Mouse (Mus musculus): ENCODE data around the gene Naa16. TPM values are rescaled to one million over a fixed set of nuclear protein-coding genes. Genes with fewer than 3 reads are reported as not detected.
A peak's percentile ranks its signal among the peaks of the same experiment; 100 is the strongest.
"Not testable (repeated sequence)": the region's sequence is repeated elsewhere in the genome, so short reads cannot be mapped to it uniquely, and the experiment has no call there.

Naa16 gene
- 18.7 TPM for polyA plus RNA-seq (2021)

DNA sequence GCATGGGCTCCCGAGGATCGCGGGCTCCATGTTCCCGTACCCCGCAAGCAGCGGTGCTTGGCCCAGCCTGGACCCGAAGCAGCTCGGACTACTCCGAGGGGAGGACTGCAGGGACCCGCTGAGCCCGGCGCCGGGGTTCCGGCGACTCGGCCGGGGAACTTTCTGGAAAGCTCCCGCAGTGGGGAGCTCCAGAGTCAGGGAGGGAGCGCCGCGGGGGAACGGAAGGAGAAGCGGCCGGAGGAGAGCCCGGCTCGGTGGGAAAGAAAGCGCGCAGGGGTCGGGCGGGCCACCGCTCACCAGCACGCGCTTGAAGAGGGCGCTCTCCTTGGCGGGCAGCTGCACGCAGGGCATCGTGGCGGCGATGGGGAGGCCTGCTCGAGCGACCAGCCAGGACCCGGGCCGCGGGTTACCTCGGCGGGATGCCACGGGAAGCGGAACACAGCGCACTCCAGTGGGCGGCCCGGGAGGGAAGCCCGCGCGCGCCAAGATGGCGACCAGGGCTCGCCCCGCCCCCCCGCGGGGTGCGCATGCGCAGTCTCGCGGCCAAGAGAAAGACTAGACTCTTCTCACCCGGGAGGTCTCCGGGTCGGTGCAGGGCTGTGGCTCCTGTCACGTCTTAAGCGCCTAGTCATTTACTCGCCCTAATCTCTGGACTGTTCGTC is at the start of gene Naa16:
Gene Naa16, minus strand, starts transcription at position 514 of the 662 bp plus-strand sequence.
- CTCF ChIA-PET = interaction anchor here (1.0 to 1.3 kb wide), 4 partner anchors 10 to 197 kb away, joined by 3 to 4 read pairs (median 3); partner anchors contain the start of gene Sugt1
- ATAC-seq = peak; percentile 97
- peak; percentile 97 for TF ChIP-seq CTCF (IDR thresholded peaks at IDR 0.05)
- in situ Hi-C loops (cut with MboI; ENCODE audit: low pct_unique_long_range_greater_than_20kb) = loop anchor here (10.0 kb wide), 2 partner anchors 194 to 344 kb away; partner anchors contain the start of gene Sugt1
- POLR2A ChIA-PET = interaction anchor here (1.2 to 1.4 kb wide), 2 partner anchors 9 to 17 kb away, joined by 4 to 5 read pairs; no protein-coding TSS in a partner anchor
- DNase-seq (ENCODE audit: low read depth, low spot score) = peak; percentile 49
- H3K27me3 ChIP-seq = no peaks in the 10 kb centered on the region

DNA sequence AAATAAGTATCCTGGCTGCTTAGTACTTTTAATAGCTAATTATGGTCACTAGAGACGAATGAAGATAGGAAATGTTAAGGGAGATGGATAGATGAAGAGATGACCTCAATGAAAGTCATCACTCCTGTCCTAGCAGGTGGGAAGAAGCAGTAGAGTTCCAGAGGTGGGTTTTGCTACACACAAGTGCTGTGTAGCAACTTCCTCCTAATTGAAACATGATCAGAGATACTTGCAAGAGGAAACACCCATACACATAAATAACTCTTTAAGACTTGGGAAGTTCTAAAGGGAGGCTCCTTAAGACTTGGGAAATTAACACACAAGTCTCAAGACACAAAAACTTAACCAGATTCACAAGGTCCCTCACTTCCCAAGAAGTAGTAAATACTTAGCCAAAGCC is 43.5 kb upstream of the Naa16 start:
- TF ChIP-seq CTCF (IDR thresholded peaks at IDR 0.05) = no peak
- DNase-seq (ENCODE audit: low read depth, low spot score) = no peak
- in situ Hi-C loops (cut with MboI; ENCODE audit: low pct_unique_long_range_greater_than_20kb) = no loop called here

DNA sequence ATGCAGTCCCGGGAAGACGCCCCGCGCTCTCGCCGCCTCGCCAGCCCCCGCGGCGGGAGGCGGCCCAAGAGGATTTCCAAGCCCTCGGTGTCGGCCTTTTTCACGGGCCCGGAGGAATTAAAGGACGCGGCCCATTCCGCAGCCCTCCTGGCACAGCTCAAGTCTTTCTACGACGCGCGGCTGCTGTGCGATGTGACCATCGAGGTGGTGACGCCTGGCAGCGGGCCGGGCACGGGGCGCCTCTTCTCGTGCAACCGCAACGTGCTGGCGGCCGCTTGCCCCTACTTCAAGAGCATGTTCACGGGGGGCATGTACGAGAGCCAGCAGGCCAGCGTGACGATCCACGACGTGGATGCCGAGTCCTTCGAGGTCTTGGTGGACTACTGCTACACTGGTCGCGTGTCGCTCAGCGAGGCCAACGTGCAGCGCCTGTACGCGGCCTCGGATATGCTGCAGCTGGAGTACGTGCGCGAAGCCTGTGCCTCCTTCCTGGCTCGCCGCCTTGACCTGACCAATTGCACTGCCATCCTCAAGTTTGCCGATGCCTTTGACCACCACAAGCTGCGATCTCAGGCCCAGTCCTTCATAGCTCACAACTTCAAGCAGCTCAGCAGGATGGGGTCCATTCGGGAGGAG is 36.3 kb upstream of the Naa16 start:
- DNase-seq (ENCODE audit: low read depth, low spot score); CTCF ChIA-PET; in situ Hi-C loops (cut with MboI; ENCODE audit: low pct_unique_long_range_greater_than_20kb); H3K27me3 ChIP-seq: not testable (repeated sequence)
- peak; percentile 5 for ATAC-seq
- POLR2A ChIA-PET = interaction anchor here (1.0 kb wide), 1 partner anchor 24 kb away, joined by 3 read pairs; no protein-coding TSS in a partner anchor

More for the DNA sequence above, 43.5 kb upstream of the Naa16 start:
- ChIA-PET CTCF (interaction anchor here (1.6 kb wide), 1 partner anchor 16 kb away, joined by 3 read pairs; no protein-coding TSS in a partner anchor), POLR2A (no interaction called here)
- no peaks in the 10 kb centered on the region for H3K27me3 ChIP-seq
- no peak for ATAC-seq

DNA sequence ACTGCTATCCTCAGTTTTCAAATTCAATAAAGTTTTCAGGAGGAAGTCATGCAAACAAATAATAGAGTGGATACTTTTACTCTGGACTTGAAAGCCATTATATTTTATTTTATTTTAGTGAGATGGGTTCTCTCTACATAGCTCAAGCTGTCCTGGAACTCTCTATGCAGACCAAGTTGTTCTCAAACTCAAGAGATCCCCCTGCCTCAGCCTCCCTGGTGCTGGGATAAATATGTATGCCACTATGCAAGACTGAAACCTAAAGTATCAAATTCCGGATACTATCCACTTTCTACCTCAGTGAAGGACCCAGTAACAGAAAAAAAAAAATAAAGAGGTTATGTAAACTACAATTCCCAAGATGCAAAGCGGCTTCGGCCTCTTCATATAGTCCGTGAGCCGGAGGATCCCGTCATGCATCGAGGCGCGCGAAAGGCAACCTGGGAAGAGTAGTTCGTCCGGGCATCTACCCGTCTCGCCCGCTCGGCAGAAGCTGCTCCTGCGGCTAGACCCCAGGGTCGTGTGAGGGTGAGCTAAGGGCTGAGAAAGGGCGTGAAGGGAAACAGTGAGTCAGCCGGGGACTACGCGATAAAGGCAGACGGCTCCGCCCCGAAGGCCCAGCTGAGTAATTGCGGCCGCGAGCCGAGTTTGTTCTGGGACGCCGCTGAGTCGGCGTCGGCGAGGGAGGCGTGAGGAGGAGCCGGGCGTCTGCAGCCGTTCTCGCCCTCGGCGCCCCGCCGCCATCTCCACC is 35.6 kb upstream of the Naa16 start, which contains the start of gene Kbtbd7:
Gene Kbtbd7, plus strand, starts transcription at position 533 of the 751 bp plus-strand sequence.
- CTCF ChIA-PET = no interaction called here
- in situ Hi-C loops (cut with MboI; ENCODE audit: low pct_unique_long_range_greater_than_20kb) = no loop called here
- no peak for TF ChIP-seq CTCF (IDR thresholded peaks at IDR 0.05)
- ATAC-seq = peak; percentile 100
- POLR2A ChIA-PET = interaction anchor here (1.0 kb wide), 1 partner anchor 25 kb away, joined by 3 read pairs; no protein-coding TSS in a partner anchor
- H3K27me3 ChIP-seq = no peaks in the 10 kb centered on the region
- peak; percentile 93 for DNase-seq (ENCODE audit: low read depth, low spot score)

DNA sequence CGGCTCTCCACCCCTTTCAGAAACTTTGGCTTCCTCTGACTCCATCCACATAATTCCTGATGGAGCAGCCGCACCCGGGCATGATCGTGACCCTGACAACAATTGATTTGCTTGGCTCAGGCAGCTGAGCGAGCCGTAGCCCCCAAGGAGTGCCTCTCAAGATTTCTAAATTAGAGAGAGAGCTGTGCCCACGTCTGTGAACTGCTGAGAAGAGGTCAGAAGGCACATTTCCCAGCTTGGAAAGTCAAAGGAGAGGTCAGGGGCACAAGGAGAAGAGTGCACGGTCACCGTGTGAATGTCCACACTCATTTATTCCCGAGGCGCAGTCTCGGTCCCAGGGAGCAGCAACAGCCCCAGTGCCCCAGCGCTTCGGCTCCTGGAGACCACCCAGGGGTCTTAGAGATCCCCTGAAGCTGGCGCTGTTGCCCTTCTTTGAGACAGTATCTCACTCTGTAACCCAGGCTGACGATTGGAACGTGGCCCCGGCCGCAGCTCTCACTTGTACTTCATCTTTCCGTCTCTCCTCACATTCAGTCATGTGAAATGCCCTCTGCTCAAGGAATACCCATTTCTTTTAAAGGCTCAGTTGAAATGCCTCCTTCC is 29.6 kb upstream of the Naa16 start:
- ChIA-PET CTCF (interaction anchor here (1.8 kb wide), 1 partner anchor 19 kb away, joined by 4 read pairs; no protein-coding TSS in a partner anchor), POLR2A (no interaction called here)
- ATAC-seq (no peak), DNase-seq (ENCODE audit: low read depth, low spot score) (no peak)
- in situ Hi-C loops (cut with MboI; ENCODE audit: low pct_unique_long_range_greater_than_20kb) = loop anchor here (25.0 kb wide), 1 partner anchor 792 kb away; no protein-coding TSS in a partner anchor
- no peak for TF ChIP-seq CTCF (IDR thresholded peaks at IDR 0.05)
- H3K27me3 ChIP-seq = no peaks in the 10 kb centered on the region

DNA sequence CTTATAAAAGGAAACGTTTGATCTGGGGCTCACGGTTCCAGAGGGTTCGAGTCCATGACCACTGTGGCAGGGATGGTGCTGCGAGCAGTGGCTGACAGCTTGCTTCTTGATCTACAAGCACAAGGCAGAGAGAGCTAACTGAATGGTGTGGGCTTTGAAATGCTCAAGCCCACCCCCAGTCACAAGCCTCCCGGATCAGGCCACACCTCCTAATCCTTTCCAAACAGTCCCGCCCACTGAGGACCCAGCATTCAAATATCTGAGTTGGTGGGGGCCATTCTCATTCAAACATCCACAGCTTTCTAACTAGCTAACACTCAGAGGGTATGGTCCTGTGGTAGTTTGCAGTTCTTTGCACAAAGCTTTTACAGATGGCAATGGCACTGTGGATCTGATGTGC is 22.5 kb upstream of the Naa16 start:
- ChIA-PET POLR2A (no interaction called here), CTCF (no interaction called here)
- no peak for TF ChIP-seq CTCF (IDR thresholded peaks at IDR 0.05)

DNA sequence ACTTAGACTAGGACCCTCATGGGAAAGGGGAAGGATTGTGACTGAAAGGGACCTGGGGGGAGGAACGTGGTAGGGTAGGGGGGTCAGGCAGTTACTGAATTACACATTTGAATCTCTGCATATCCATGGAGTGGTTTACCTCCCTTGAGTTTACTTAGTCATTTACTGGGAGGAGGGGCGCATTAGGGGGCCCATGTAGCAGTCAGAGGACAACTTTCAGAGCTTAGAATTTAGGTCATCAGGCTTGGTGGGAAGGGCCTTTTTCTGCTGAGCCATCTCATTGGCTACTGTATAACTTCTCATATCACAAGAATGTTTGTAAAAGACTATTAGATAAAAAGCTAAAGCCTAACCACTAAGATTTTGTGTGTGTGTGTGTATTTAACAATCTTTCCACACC is 20.1 kb upstream of the Naa16 start:
- in situ Hi-C loops (cut with MboI; ENCODE audit: low pct_unique_long_range_greater_than_20kb) = loop anchor here (25.0 kb wide), 1 partner anchor 802 kb away; no protein-coding TSS in a partner anchor
- no peak for ATAC-seq

More for the DNA sequence above, 22.5 kb upstream of the Naa16 start:
- H3K27me3 ChIP-seq = no peaks in the 10 kb centered on the region
- DNase-seq (ENCODE audit: low read depth, low spot score) (no peak), ATAC-seq (no peak)
- in situ Hi-C loops (cut with MboI; ENCODE audit: low pct_unique_long_range_greater_than_20kb) = loop anchor here (25.0 kb wide), 1 partner anchor 799 kb away; no protein-coding TSS in a partner anchor

DNA sequence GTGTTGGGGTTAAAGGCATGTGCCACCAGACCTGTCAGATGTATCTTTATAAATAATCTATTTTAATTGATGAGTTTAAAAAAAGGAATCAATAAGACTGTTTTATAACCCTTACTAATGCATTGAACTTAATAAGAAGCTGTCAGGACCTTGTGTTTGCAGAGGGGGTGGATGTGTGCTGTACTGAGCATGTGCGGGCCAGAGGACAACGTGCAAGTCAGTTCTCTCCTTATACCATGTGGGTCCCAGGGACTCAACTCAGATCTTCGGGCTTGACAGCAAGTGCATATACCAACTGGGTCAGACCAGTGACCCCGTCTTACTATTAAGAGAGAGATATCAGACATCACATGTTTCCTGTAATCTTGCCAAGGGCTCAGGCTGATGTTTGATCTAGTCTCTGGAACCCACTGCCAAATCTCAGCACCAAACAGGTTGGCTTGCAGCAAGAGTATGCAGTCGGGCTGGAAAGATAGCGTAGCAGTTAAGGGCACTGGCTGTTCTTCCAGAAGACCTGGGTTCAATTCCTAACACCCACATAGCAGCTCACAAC is 18.8 kb upstream of the Naa16 start:
- no peak for ATAC-seq
- ChIA-PET CTCF (interaction anchor here (1.2 kb wide), 1 partner anchor 11 kb away, joined by 3 read pairs; no protein-coding TSS in a partner anchor), POLR2A (no interaction called here)
- no peaks in the 10 kb centered on the region for H3K27me3 ChIP-seq
- TF ChIP-seq CTCF (IDR thresholded peaks at IDR 0.05) = no peak
- in situ Hi-C loops (cut with MboI; ENCODE audit: low pct_unique_long_range_greater_than_20kb) = loop anchor here (25.0 kb wide), 1 partner anchor 803 kb away; no protein-coding TSS in a partner anchor
- no peak for DNase-seq (ENCODE audit: low read depth, low spot score)

More for the DNA sequence above, 20.1 kb upstream of the Naa16 start:
- ChIA-PET CTCF (no interaction called here), POLR2A (no interaction called here)
- no peak for TF ChIP-seq CTCF (IDR thresholded peaks at IDR 0.05)
- no peaks in the 10 kb centered on the region for H3K27me3 ChIP-seq
- no peak for DNase-seq (ENCODE audit: low read depth, low spot score)

DNA sequence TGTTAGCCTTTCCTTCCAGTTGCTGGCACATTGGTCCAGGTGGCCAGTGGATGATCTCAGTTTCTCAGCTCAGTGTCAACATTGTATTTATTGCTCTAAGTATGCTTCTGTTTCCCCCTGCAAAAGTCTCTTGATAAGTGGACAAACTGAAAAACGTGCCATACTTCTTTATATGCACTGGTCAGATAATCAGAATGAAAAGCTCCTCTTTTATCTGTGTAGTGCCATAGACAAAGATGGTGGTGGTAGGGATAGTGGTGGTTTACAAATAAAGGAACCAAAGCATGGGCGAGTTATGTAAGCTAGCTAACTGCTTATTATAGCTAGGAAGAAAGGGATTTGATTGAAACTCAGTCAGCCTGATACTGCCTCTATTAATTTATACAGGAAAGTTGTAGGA is 17.1 kb upstream of the Naa16 start:
- H3K27me3 ChIP-seq = no peaks in the 10 kb centered on the region
- TF ChIP-seq CTCF (IDR thresholded peaks at IDR 0.05) = no peak
- CTCF ChIA-PET = interaction anchor here (0.8 kb wide), 1 partner anchor 9 kb away, joined by 3 read pairs; no protein-coding TSS in a partner anchor
- in situ Hi-C loops (cut with MboI; ENCODE audit: low pct_unique_long_range_greater_than_20kb) = loop anchor here (25.0 kb wide), 1 partner anchor 805 kb away; no protein-coding TSS in a partner anchor
- POLR2A ChIA-PET = no interaction called here
- DNase-seq (ENCODE audit: low read depth, low spot score) (no peak), ATAC-seq (no peak)

All from Patski (cell line).